Mouse (Mus musculus) cortical plate, adult 2 months (tissue): ENCODE results near the gene Slc26a5.

Experiments used
- CTCF ChIP-seq: fragments of 200-500 bp; IDR thresholded peaks from 2 replicates; pipeline ENCODE4 v1.5.1; 2011; ENCODE audit warnings: mild to moderate bottlenecking, control low read depth, low read length; ENCODE audit not compliant: insufficient read depth; ENCODE audit errors: extremely low read depth
- POLR2A ChIP-seq: fragments of 200-500 bp; IDR thresholded peaks from 2 replicates; pipeline ENCODE4 v1.6.1; 2011; ENCODE audit warnings: mild to moderate bottlenecking, low read length, control low read depth; ENCODE audit not compliant: insufficient read depth; ENCODE audit errors: extremely low read depth

GRCm38 (mm10) chr5:21896586-21896985, 31.2 kb upstream of the Slc26a5 start:
- TF ChIP-seq POLR2A: no peak
- TF ChIP-seq CTCF: no peak
